Mouse (Mus musculus): Measurements from ENCODE around the gene Gm525. TPM values are rescaled to one million over a fixed set of nuclear protein-coding genes. Genes with fewer than 3 reads are reported as not detected.

Gene Gm525
- not detected in 2 replicates for polyA plus RNA-seq (2015; fragmentation: Nextera tagmentation; extraction: Ambion mirVana)

GRCm38 (mm10) chr11:89073541-89073940 lies at the start of gene Gm525:
TSS of gene Gm525 (plus strand) at chr11:89073841.

GRCm38 (mm10) chr11:89066750-89067149 lies 6.9 kb upstream of the Gm525 start, which contains the start of gene Dgke:
TSS of gene Dgke (minus strand) at chr11:89066850.

Other genes with a start within 250 kb of the Gm525 start
- gene Akap1, start 209.3 kb upstream of the Gm525 start, polyA plus RNA-seq (2015; fragmentation: Nextera tagmentation; extraction: Ambion mirVana), result 16.2 and 19.8 TPM in 2 replicates
- gene Scpep1, start 118.4 kb upstream of the Gm525 start, polyA plus RNA-seq (2015; fragmentation: Nextera tagmentation; extraction: Ambion mirVana), result 35.1 and 39.2 TPM in 2 replicates
- gene Elobl, start 106.9 kb upstream of the Gm525 start, polyA plus RNA-seq (2015; fragmentation: Nextera tagmentation; extraction: Ambion mirVana), result not detected in 2 replicates
- gene Coil, start 103.6 kb upstream of the Gm525 start, polyA plus RNA-seq (2015; fragmentation: Nextera tagmentation; extraction: Ambion mirVana), result 22.9 and 24.1 TPM in 2 replicates
- gene Trim25, start 74.5 kb upstream of the Gm525 start, polyA plus RNA-seq (2015; fragmentation: Nextera tagmentation; extraction: Ambion mirVana), result 7.0 and 7.1 TPM in 2 replicates
- 13.4 and 15.6 TPM in 2 replicates for gene Dgke, start 7.0 kb upstream of the Gm525 start, polyA plus RNA-seq (2015; fragmentation: Nextera tagmentation; extraction: Ambion mirVana)
- gene Nog, start 228.5 kb downstream of the Gm525 start, polyA plus RNA-seq (2015; fragmentation: Nextera tagmentation; extraction: Ambion mirVana), result 12.4 and 13.6 TPM in 2 replicates

Data from neural tube, postnatal 0 days (tissue).